In the genomic region with DNA sequence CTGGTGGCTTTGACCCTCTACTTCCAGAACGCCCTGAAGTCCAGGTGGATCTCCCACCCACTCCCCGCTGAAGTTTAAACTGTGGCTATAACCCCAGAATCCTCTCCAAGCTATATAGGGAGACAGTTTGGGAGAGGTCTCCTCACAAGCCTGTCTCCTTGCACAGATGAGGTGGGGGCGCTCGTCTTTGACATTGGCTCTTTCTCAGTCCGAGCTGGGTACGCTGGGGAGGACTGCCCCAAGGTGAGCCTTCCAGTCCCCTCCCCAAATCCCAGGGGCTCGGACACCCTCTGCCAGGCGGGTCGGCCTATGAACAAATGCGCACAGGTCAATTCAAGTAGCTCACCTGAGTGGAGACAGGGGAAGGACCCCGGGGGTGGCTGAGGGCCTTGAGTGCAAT, we compare ENCODE assay signal across 12 mouse cellular contexts. TPM values are rescaled to one million over a fixed set of nuclear protein-coding genes. Genes with fewer than 3 reads are reported as not detected.
DNase-seq lines count a peak whose midpoint lies in the region; ATAC-seq and TF ChIP-seq lines count a peak whose summit lies in the region.
"Had no signal": no experiment of that assay in that cellular context is flagged by ENCODE, and none has a peak within 500 bp of the region (broad histone marks: within the 10 kb centered on the region; RNA-seq: fewer than 3 reads in every experiment).

No protein-coding gene starts in this region.

- ATAC-seq in kidney, embryonic 14.5 days (ENCODE audit: low FRiP score, low TSS enrichment): peak; percentile 20; the same call in 1 of the 2 replicates
- ATAC-seq in embryonic facial prominence, embryonic 15.5 days (ENCODE audit: insufficient number of reproducible peaks, low FRiP score, low TSS enrichment, low read depth): no peak
- peak; percentile 52 for ATAC-seq in hindbrain, postnatal 0 days
- ATAC-seq in neural tube, embryonic 13.5 days (ENCODE audit: low read depth): peak; percentile 54
- ATAC-seq: CD4-positive, CD25-positive, alpha-beta regulatory T cell, adult 4 months had no signal

- H3K4me1 ChIP-seq in kidney, embryonic 14.5 days (ENCODE audit: control insufficient read depth, insufficient read depth, low read length): no peaks in the 10 kb centered on the region
- H3K4me1 ChIP-seq in embryonic facial prominence, embryonic 15.5 days: peaks cover 7% of the 10 kb centered on the region
- no peaks in the 10 kb centered on the region for H3K4me1 ChIP-seq in hindbrain, postnatal 0 days (ENCODE audit: insufficient read depth, low read length)
- H3K4me1 ChIP-seq in neural tube, embryonic 13.5 days (replicated peaks): peaks cover 27% of the 10 kb centered on the region

- no peaks in the 10 kb centered on the region for H3K36me3 ChIP-seq in kidney, embryonic 14.5 days (ENCODE audit: control insufficient read depth, insufficient read depth, low read length)
- no peaks in the 10 kb centered on the region for H3K36me3 ChIP-seq in embryonic facial prominence, embryonic 15.5 days
- H3K36me3 ChIP-seq in hindbrain, postnatal 0 days (ENCODE audit: insufficient read depth, low read length): no peaks in the 10 kb centered on the region
- H3K36me3 ChIP-seq in neural tube, embryonic 13.5 days: no peaks in the 10 kb centered on the region

- WGBS in kidney, embryonic 14.5 days: 42% methylated on average over 11 of the region's 11 CpGs
- WGBS in embryonic facial prominence, embryonic 15.5 days: 47% methylated on average over 11 of the region's 11 CpGs
- WGBS in hindbrain, postnatal 0 days: 39% methylated on average over 11 of the region's 11 CpGs
- WGBS in neural tube, embryonic 13.5 days: 48% methylated on average over 11 of the region's 11 CpGs

- H3K4me3 ChIP-seq in kidney, embryonic 14.5 days (ENCODE audit: low read length): no peak overlapping the region
- no peak overlapping the region for H3K4me3 ChIP-seq in embryonic facial prominence, embryonic 15.5 days (replicated peaks)
- peak overlapping the region; percentile 60 for H3K4me3 ChIP-seq in hindbrain, postnatal 0 days (ENCODE audit: low read length)
- peak overlapping the region; percentile 68 for H3K4me3 ChIP-seq in neural tube, embryonic 13.5 days

- TF ChIP-seq CTCF in hindbrain, postnatal 0 days (IDR thresholded peaks at IDR 0.05; ENCODE audit: low read depth): no peak

- no peak overlapping the region for H3K4me2 ChIP-seq in kidney, embryonic 14.5 days (replicated peaks; ENCODE audit: low read depth, low read length)
- H3K4me2 ChIP-seq in embryonic facial prominence, embryonic 15.5 days (replicated peaks): peak overlapping the region; percentile 47; the same call in 1 of the 2 replicates
- peak overlapping the region; percentile 56 for H3K4me2 ChIP-seq in hindbrain, postnatal 0 days (ENCODE audit: low read depth, low read length)
- peak overlapping the region; percentile 69 for H3K4me2 ChIP-seq in neural tube, embryonic 13.5 days

- peaks cover 10% of the 10 kb centered on the region; the same call in 1 of the 2 replicates for H3K27me3 ChIP-seq in kidney, embryonic 14.5 days (ENCODE audit: control insufficient read depth, insufficient read depth, low read length)
- peaks cover 20% of the 10 kb centered on the region for H3K27me3 ChIP-seq in embryonic facial prominence, embryonic 15.5 days
- H3K27me3 ChIP-seq in hindbrain, postnatal 0 days (ENCODE audit: insufficient read depth, low read length): no peaks in the 10 kb centered on the region
- H3K27me3 ChIP-seq in neural tube, embryonic 13.5 days: peaks cover 4% of the 10 kb centered on the region

- H3K9ac ChIP-seq in kidney, embryonic 14.5 days (ENCODE audit: low read depth, low read length): no peak overlapping the region
- no peak overlapping the region for H3K9ac ChIP-seq in embryonic facial prominence, embryonic 15.5 days
- peak overlapping the region; percentile 61 for H3K9ac ChIP-seq in hindbrain, postnatal 0 days (replicated peaks; ENCODE audit: low read length)
- peak overlapping the region; percentile 89 for H3K9ac ChIP-seq in neural tube, embryonic 13.5 days

- H3K9me3 ChIP-seq in kidney, embryonic 14.5 days (ENCODE audit: control insufficient read depth, low read length): no peaks in the 10 kb centered on the region
- no peaks in the 10 kb centered on the region for H3K9me3 ChIP-seq in embryonic facial prominence, embryonic 15.5 days (replicated peaks)
- H3K9me3 ChIP-seq in hindbrain, postnatal 0 days (ENCODE audit: low read length): no peaks in the 10 kb centered on the region
- no peaks in the 10 kb centered on the region for H3K9me3 ChIP-seq in neural tube, embryonic 13.5 days

- no peak overlapping the region for H3K27ac ChIP-seq in kidney, embryonic 14.5 days (ENCODE audit: low read depth, low read length)
- no peak overlapping the region for H3K27ac ChIP-seq in embryonic facial prominence, embryonic 15.5 days (replicated peaks)
- H3K27ac ChIP-seq in hindbrain, postnatal 0 days: peak overlapping the region; percentile 75; the same call in 1 of the 2 replicates
- peak overlapping the region; percentile 83 for H3K27ac ChIP-seq in neural tube, embryonic 13.5 days (replicated peaks)
- H3K27ac ChIP-seq: macrophage had no signal

- no peak for DNase-seq in kidney, adult 9 months
- DNase-seq in hindbrain, postnatal 0 days (ENCODE audit: low spot score): no peak
- no peak for DNase-seq in thymus, postnatal 10 days (ENCODE audit: low spot score in 2 of 2)
- DNase-seq in left cerebral cortex, adult 11 months (ENCODE audit: low spot score): no peak
- no peak for DNase-seq in right cerebral cortex, postnatal 10 days (ENCODE audit: low spot score in 2 of 2)

RNA-seq across cellular contexts. Expression of gene Actl6b, which starts 0.6 kb away (rescaled TPM):
- not detected in 2 replicates for polyA plus RNA-seq in kidney, embryonic 14.5 days (2014; fragmentation: Nextera tagmentation; extraction: Ambion mirVana)
- 1.4 and 2.8 TPM in 2 replicates for polyA plus RNA-seq in embryonic facial prominence, embryonic 15.5 days (2015; fragmentation: Nextera tagmentation; extraction: Ambion mirVana)
- 192 and 253 TPM in 2 replicates for total RNA-seq in hindbrain, postnatal 0 days (2014; rRNA removed)
- 204 and 207 TPM in 2 replicates for polyA plus RNA-seq in hindbrain, postnatal 0 days (2015; fragmentation: Nextera tagmentation; extraction: Ambion mirVana)
- 203 and 222 TPM in 2 replicates for polyA plus RNA-seq in neural tube, embryonic 13.5 days (2015; fragmentation: Nextera tagmentation; extraction: Ambion mirVana)
- total RNA-seq: hematopoietic stem cell, adult 5-6 weeks had no signal
- polyA plus RNA-seq: CD4-positive, CD25-positive, alpha-beta regulatory T cell, adult 4 months; macrophage had no signal

RNA-seq across cellular contexts. Expression of gene Tfr2, which starts 15.7 kb away (rescaled TPM):
- 0.43 and 1.0 TPM in 2 replicates for polyA plus RNA-seq in kidney, embryonic 14.5 days (2014; fragmentation: Nextera tagmentation; extraction: Ambion mirVana)
- 1.5 and 2.0 TPM in 2 replicates for polyA plus RNA-seq in embryonic facial prominence, embryonic 15.5 days (2015; fragmentation: Nextera tagmentation; extraction: Ambion mirVana)
- total RNA-seq in hindbrain, postnatal 0 days (2014; rRNA removed): 11.1 and 24.2 TPM in 2 replicates
- polyA plus RNA-seq in hindbrain, postnatal 0 days (2015; fragmentation: Nextera tagmentation; extraction: Ambion mirVana): 13.5 and 13.7 TPM in 2 replicates
- 3.0 and 3.2 TPM in 2 replicates for polyA plus RNA-seq in neural tube, embryonic 13.5 days (2015; fragmentation: Nextera tagmentation; extraction: Ambion mirVana)

RNA-seq across cellular contexts. Expression of gene Gnb2, which starts 20.6 kb away (rescaled TPM):
- polyA plus RNA-seq in kidney, embryonic 14.5 days (2014; fragmentation: Nextera tagmentation; extraction: Ambion mirVana): 427 and 433 TPM in 2 replicates
- 442 and 451 TPM in 2 replicates for polyA plus RNA-seq in embryonic facial prominence, embryonic 15.5 days (2015; fragmentation: Nextera tagmentation; extraction: Ambion mirVana)
- 1,135 and 1,251 TPM in 2 replicates for total RNA-seq in hindbrain, postnatal 0 days (2014; rRNA removed)
- 570 and 592 TPM in 2 replicates for polyA plus RNA-seq in hindbrain, postnatal 0 days (2015; fragmentation: Nextera tagmentation; extraction: Ambion mirVana)
- polyA plus RNA-seq in neural tube, embryonic 13.5 days (2015; fragmentation: Nextera tagmentation; extraction: Ambion mirVana): 486 and 510 TPM in 2 replicates

RNA-seq across cellular contexts. Expression of gene Epo, which starts 20.9 kb away (rescaled TPM):
- not detected in 2 replicates for polyA plus RNA-seq in kidney, embryonic 14.5 days (2014; fragmentation: Nextera tagmentation; extraction: Ambion mirVana)
- not detected in 2 replicates for polyA plus RNA-seq in embryonic facial prominence, embryonic 15.5 days (2015; fragmentation: Nextera tagmentation; extraction: Ambion mirVana)
- total RNA-seq in hindbrain, postnatal 0 days (2014; rRNA removed): not detected in 2 replicates
- not detected in 2 replicates for polyA plus RNA-seq in hindbrain, postnatal 0 days (2015; fragmentation: Nextera tagmentation; extraction: Ambion mirVana)
- not detected in 2 replicates for polyA plus RNA-seq in neural tube, embryonic 13.5 days (2015; fragmentation: Nextera tagmentation; extraction: Ambion mirVana)
- total RNA-seq: hematopoietic stem cell, adult 5-6 weeks; left cerebral cortex, postnatal 36 days had no signal
- polyA plus RNA-seq: CD4-positive, CD25-positive, alpha-beta regulatory T cell, adult 4 months; macrophage had no signal

RNA-seq across cellular contexts. Expression of gene Gigyf1, which starts 35.5 kb away (rescaled TPM):
- 16.0 and 18.6 TPM in 2 replicates for polyA plus RNA-seq in kidney, embryonic 14.5 days (2014; fragmentation: Nextera tagmentation; extraction: Ambion mirVana)
- 12.7 and 15.5 TPM in 2 replicates for polyA plus RNA-seq in embryonic facial prominence, embryonic 15.5 days (2015; fragmentation: Nextera tagmentation; extraction: Ambion mirVana)
- total RNA-seq in hindbrain, postnatal 0 days (2014; rRNA removed): 20.3 and 21.4 TPM in 2 replicates
- polyA plus RNA-seq in hindbrain, postnatal 0 days (2015; fragmentation: Nextera tagmentation; extraction: Ambion mirVana): 15.1 and 16.2 TPM in 2 replicates
- 16.9 and 17.3 TPM in 2 replicates for polyA plus RNA-seq in neural tube, embryonic 13.5 days (2015; fragmentation: Nextera tagmentation; extraction: Ambion mirVana)

Comparison
In these comparisons a context has a peak if more than half of its experiments do, and no peak if none do; other contexts are left out.
1. H3K27ac ChIP-seq: peak in hindbrain, postnatal 0 days (single experiment) and neural tube, embryonic 13.5 days (single experiment); none in kidney, embryonic 14.5 days (single experiment) and embryonic facial prominence, embryonic 15.5 days (single experiment).
2. H3K4me3 ChIP-seq: peak in hindbrain, postnatal 0 days (single experiment) and neural tube, embryonic 13.5 days (single experiment); none in kidney, embryonic 14.5 days (single experiment) and embryonic facial prominence, embryonic 15.5 days (single experiment).
3. H3K9ac ChIP-seq: peak in hindbrain, postnatal 0 days (single experiment) and neural tube, embryonic 13.5 days (single experiment); none in kidney, embryonic 14.5 days (single experiment) and embryonic facial prominence, embryonic 15.5 days (single experiment).
4. RNA of gene Actl6b, which starts 0.6 kb away (polyA plus RNA-seq): 203 to 222 TPM in neural tube, embryonic 13.5 days and 204 to 207 TPM in hindbrain, postnatal 0 days; 1.4 to 2.8 TPM in embryonic facial prominence, embryonic 15.5 days and not detected in kidney, embryonic 14.5 days; every median in the first group is over 10 times any median in the second.